Mouse (Mus musculus) lung, adult 2 months (tissue): ENCODE measurements around the gene Rufy2.

ENCODE experiments used
- CTCF ChIP-seq: fragments of 200-500 bp; IDR thresholded peaks from 2 replicates; pipeline ENCODE4 v1.5.1; 2011; ENCODE audit warnings: mild to moderate bottlenecking, low read length, control low read depth; ENCODE audit not compliant: insufficient read depth
- POLR2A ChIP-seq: fragments of 200-500 bp; IDR thresholded peaks from 2 replicates; pipeline ENCODE4 v1.6.1; 2011; ENCODE audit warnings: low read depth, mild to moderate bottlenecking, control low read depth, low read length, borderline replicate concordance; ENCODE audit errors: extremely low read depth

- TF ChIP-seq POLR2A (no peak), CTCF (no peak)
Measured at GRCm38 (mm10) chr10:63053007-63053406, 73.0 kb downstream of the Rufy2 start.
